Mouse (Mus musculus) heart, adult 2 months (tissue): ENCODE results near the gene Gng11. TPM values are rescaled to one million over a fixed set of nuclear protein-coding genes. Genes with fewer than 3 reads are reported as not detected.

ENCODE experiments used
- DNase-seq, 2 experiments: peaks; one replicate each; pipeline ENCODE4 v3.0.0; 2021
- H3K27ac ChIP-seq: fragments of 200-600 bp; 2 replicates; pipeline ENCODE4 v1.8.1; 2022
- H3K27me3 ChIP-seq: fragments of 200-500 bp; 2 replicates; pipeline ENCODE4 v1.6.1; 2012; ENCODE audit warnings: mild to moderate bottlenecking, low read length, inconsistent platforms, mixed read lengths; ENCODE audit not compliant: control insufficient read depth, insufficient read depth
- H3K36me3 ChIP-seq: fragments of 200-500 bp; 2 replicates; pipeline ENCODE4 v1.6.1; 2012; ENCODE audit warnings: low read length, inconsistent platforms; ENCODE audit not compliant: control insufficient read depth, insufficient read depth
- H3K4me1 ChIP-seq: fragments of 200-500 bp; 2 replicates; pipeline ENCODE4 v1.6.1; 2011; ENCODE audit warnings: low read length; ENCODE audit not compliant: control insufficient read depth, insufficient read depth
- H3K4me3 ChIP-seq: fragments of 200-600 bp; 2 replicates; pipeline ENCODE4 v1.8.1; 2022
- H3K79me2 ChIP-seq: fragments of 200-500 bp; replicated peaks from 2 replicates; pipeline ENCODE4 v1.6.1; 2012; ENCODE audit warnings: mild to moderate bottlenecking, inconsistent platforms, low read length, moderate library complexity, mixed read lengths; ENCODE audit not compliant: control insufficient read depth, insufficient read depth
- H3K9ac ChIP-seq: fragments of 200-500 bp; 2 replicates; pipeline ENCODE4 v1.6.1; 2012; ENCODE audit warnings: low read depth, mild to moderate bottlenecking, control low read depth, inconsistent platforms, low read length, mixed read lengths
- CTCF ChIP-seq: fragments of 200-600 bp; IDR thresholded peaks from 2 replicates; pipeline ENCODE4 v1.8.1; 2022; ENCODE audit warnings: antibody characterized with exemption, mild to moderate bottlenecking, moderate library complexity
- EP300 ChIP-seq: fragments of 200-500 bp; IDR thresholded peaks from 2 replicates; pipeline ENCODE4 v1.6.1; 2011; ENCODE audit warnings: low read depth, low read length, control low read depth; ENCODE audit not compliant: insufficient read depth
- POLR2A ChIP-seq: fragments of 200-500 bp; IDR thresholded peaks from 2 replicates; pipeline ENCODE4 v1.6.1; 2011; ENCODE audit warnings: mild to moderate bottlenecking, low read depth, low read length, control low read depth; ENCODE audit not compliant: insufficient read depth
- WGBS: fragments of 180-500 bp; shearing (Covaris S2); methylation state at CpG from one replicate; pipeline ENCODE4 v1.1.7; 2018; 5-methylcytosine and 5-hydroxymethylcytosine counted together
- intact Hi-C: fragments of 180-260 bp; cut with DNase I; formaldehyde crosslinking; loops from one replicate; pipeline ENCODE4 v1.15.1; 2025
- polyA plus RNA-seq: library from polyadenylated mRNA; depleted of rRNA; stranded (reverse); fragments of >200 nt; gene quantifications from 2 replicates; pipeline ENCODE4 v1.2.3, GENCODE M21; 2012
- total RNA-seq, 2 experiments: library from RNA; stranded (reverse); gene quantifications; 2 replicates each; pipeline ENCODE4 v1.2.3; 2021

Gng11 gene
- total and polyA plus RNA-seq, 3 experiments = 9.4 to 77.2 (median 51.2) TPM

GRCm38 (mm10) chr6:3988750-3989149, 15.0 kb upstream of the Gng11 start, which contains the start of gene Tfpi2:
Tfpi2 (minus strand) TSS chr6:3988919.
- H3K4me1 ChIP-seq = no peaks in the 10 kb centered on the region
- TF ChIP-seq CTCF = no peak
- no peak for TF ChIP-seq EP300
- no peak for TF ChIP-seq POLR2A
- no peak within 1 kb of the TSS for H3K27ac ChIP-seq
- no peaks in the 10 kb centered on the region for H3K27me3 ChIP-seq
- DNase-seq = no peak
- H3K9ac ChIP-seq = no peak within 1 kb of the TSS
- no peaks in the 10 kb centered on the region for H3K79me2 ChIP-seq
- 80% methylated on average over 3 of the region's 3 CpGs for WGBS
- H3K4me3 ChIP-seq = no peak within 1 kb of the TSS
- no peaks in the 10 kb centered on the region for H3K36me3 ChIP-seq
- intact Hi-C loops = no loop called here

DNA sequence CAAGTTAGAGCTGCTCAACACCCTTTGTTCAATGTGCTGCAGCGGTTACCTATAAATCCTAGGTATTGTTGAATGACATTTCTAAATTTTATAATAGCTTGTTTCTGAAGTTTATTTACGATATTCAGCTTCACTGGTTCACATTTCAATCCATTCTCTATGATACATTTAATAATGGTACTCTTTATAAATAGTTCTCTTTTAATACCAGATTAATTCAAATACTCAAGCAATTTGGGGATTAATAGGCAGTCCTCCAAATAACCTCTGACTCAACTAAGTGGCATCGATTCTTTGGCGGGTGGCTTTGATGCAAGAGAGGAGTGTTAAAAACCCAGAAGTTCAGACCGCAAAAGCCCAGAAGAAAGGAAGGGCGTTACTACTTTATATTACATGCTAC, 10.2 kb upstream of the Gng11 start, which contains the start of gene Gngt1:
Gngt1 (plus strand) TSS at position 301 of the 400 bp plus-strand sequence.
- 88% methylated on average over 6 of the region's 6 CpGs for WGBS
- H3K9ac ChIP-seq = no peak within 1 kb of the TSS
- no peaks in the 10 kb centered on the region for H3K36me3 ChIP-seq
- no peak within 1 kb of the TSS for H3K4me3 ChIP-seq
- DNase-seq = no peak
- no peak within 1 kb of the TSS for H3K27ac ChIP-seq
- H3K4me1 ChIP-seq = no peaks in the 10 kb centered on the region
- TF ChIP-seq EP300 = no peak
- TF ChIP-seq POLR2A = no peak
- no peak for TF ChIP-seq CTCF
- no peaks in the 10 kb centered on the region for H3K27me3 ChIP-seq
- intact Hi-C loops = no loop called here
- H3K79me2 ChIP-seq = no peaks in the 10 kb centered on the region

DNA sequence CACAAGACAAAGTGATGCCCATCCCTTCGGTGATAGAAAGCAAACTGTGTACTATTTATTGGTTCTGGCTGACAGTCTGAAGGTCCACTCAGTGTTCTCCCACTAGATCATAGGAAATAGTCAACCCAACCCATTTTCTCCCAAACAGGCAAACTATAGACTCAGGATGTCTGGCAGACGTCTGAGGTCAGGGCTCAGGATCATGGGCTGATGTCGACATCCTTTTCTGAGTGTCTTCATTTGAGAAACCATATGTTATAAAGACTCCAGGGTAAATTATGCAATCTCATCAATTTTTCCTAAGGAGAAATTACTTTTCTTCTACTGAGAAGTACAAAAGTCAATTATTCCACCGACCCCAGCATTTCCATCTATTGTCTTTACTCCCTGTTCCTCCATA, 5.6 kb upstream of the Gng11 start:
- Histone ChIP-seq H3K4me3 (no peak overlapping the region), H3K36me3 (peaks cover 6% of the 10 kb centered on the region), H3K4me1 (peaks cover 2% of the 10 kb centered on the region), H3K79me2 (no peaks in the 10 kb centered on the region), H3K27ac (no peak overlapping the region), H3K27me3 (no peaks in the 10 kb centered on the region), H3K9ac (no peak overlapping the region)
- no peak for DNase-seq
- TF ChIP-seq POLR2A (no peak), CTCF (no peak), EP300 (no peak)
- WGBS = 45% methylated on average over 4 of the region's 4 CpGs
- intact Hi-C loops = no loop called here

DNA sequence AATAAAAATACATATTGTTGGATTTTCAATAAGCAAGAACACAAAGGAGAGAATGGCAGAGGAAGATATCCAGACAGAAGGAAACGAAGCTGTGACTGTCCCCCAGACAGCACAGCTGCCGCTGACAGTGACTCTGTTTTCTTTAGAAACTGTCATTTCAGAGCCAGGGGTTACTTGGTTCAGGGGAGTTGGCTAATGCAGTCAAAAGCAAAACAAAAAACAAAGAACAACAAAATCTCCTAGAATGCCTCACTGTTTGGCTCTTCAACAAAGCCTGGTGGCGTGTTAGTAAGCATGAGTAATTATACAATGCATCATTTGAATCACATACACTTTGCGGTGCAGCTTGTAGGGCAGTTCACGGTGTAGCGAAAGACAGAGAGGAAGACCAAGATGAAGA, 4.4 kb upstream of the Gng11 start:
- Histone ChIP-seq H3K27me3 (no peaks in the 10 kb centered on the region), H3K4me1 (peaks cover 2% of the 10 kb centered on the region), H3K36me3 (peaks cover 6% of the 10 kb centered on the region), H3K4me3 (no peak overlapping the region), H3K27ac (no peak overlapping the region), H3K9ac (no peak overlapping the region), H3K79me2 (no peaks in the 10 kb centered on the region)
- DNase-seq = no peak
- 54% methylated on average over 6 of the region's 6 CpGs for WGBS
- intact Hi-C loops = no loop called here
- TF ChIP-seq EP300 (no peak), CTCF (no peak), POLR2A (no peak)

- peaks cover 6% of the 10 kb centered on the region for H3K36me3 ChIP-seq
- intact Hi-C loops = loop anchor here (5.0 to 10.0 kb wide), 4 partner anchors 88 to 1494 kb away; partner anchors contain the start of genes Pdk4 and Pon2
- TF ChIP-seq POLR2A = no peak
- TF ChIP-seq EP300 = no peak
- TF ChIP-seq CTCF = no peak
- WGBS = 69% methylated on average over 3 of the region's 3 CpGs
- H3K9ac ChIP-seq = no peak overlapping the region
- peaks cover 2% of the 10 kb centered on the region; the same call in 1 of the 2 replicates for H3K79me2 ChIP-seq
- no peak overlapping the region for H3K4me3 ChIP-seq
- no peak overlapping the region for H3K27ac ChIP-seq
- DNase-seq = no peak
- peaks cover 2% of the 10 kb centered on the region for H3K4me1 ChIP-seq
- no peaks in the 10 kb centered on the region for H3K27me3 ChIP-seq
These were observed 3.0 kb upstream of the Gng11 start for GRCm38 (mm10) chr6:4000716-4001115.

- no peaks in the 10 kb centered on the region for H3K27me3 ChIP-seq
- peaks cover 4% of the 10 kb centered on the region for H3K4me1 ChIP-seq
- intact Hi-C loops = loop anchor here (2.0 to 10.0 kb wide), 5 partner anchors 35 to 1491 kb away; partner anchors contain the start of genes Pdk4 and Pon2
- peaks cover 12% of the 10 kb centered on the region for H3K36me3 ChIP-seq
- H3K79me2 ChIP-seq = peaks cover 2% of the 10 kb centered on the region; the same call in 1 of the 2 replicates
- peak overlapping the region; percentile 6; the same call in 1 of the 2 replicates for H3K9ac ChIP-seq
- TF ChIP-seq CTCF (no peak), POLR2A (no peak), EP300 (no peak)
- WGBS = 20% methylated on average over 4 of the region's 4 CpGs
- DNase-seq = peak in 1 of 2 experiments; percentile 23
- H3K4me3 ChIP-seq = peak overlapping the region; percentile 41
- H3K27ac ChIP-seq = peak overlapping the region; percentile 86
These were observed 259 bp upstream of the Gng11 start for GRCm38 (mm10) chr6:4003445-4003844.
